Comparison of ENCODE assay signal across 9 mouse cellular contexts in the genomic region with DNA sequence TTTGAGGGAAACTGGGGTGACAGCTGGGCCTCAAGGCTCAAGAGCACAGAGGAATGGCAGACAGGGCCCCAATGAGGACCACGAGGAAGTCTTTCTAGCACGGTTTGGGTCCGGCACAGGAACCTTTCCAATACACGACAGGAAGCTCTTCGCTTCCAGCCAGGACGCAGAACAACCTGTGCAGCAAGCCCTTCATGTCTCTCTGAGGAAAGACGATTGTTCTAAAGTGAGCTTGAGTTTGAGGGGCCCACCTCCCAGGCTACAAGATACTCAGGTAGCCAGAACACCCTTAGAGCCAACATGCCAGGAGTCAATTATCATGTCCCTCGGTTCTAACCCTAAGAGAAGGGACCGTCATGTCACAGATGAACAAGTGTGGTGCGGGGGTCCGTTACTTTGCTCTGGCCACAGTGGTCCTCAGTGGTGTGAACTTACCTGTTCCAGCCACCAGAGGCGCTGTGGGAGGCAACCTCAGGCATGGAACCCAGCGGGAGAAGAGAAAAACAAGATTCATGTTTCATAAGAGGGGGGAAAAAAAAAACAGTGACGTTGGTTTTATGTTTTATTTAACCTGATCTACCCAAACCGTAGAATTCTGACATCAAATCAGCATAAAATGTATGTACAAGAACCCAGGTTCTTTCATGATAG. TPM values are rescaled to one million over a fixed set of nuclear protein-coding genes. Genes with fewer than 3 reads are reported as not detected.
A peak's percentile ranks its signal among the peaks of the same experiment; 100 is the strongest.
DNase-seq lines count a peak whose midpoint lies in the region; ATAC-seq and TF ChIP-seq lines count a peak whose summit lies in the region.
"Had no signal": no experiment of that assay in that cellular context is flagged by ENCODE, and none has a peak within 500 bp of the region (broad histone marks: within the 10 kb centered on the region; RNA-seq: fewer than 3 reads in every experiment).

No protein-coding gene starts in this region.

- H3K4me1 ChIP-seq in cortical plate, adult 2 months (ENCODE audit: control insufficient read depth, insufficient read depth, low read length), result no peaks in the 10 kb centered on the region
- H3K4me1 ChIP-seq in liver, embryonic 15.5 days (replicated peaks), result peaks cover 22% of the 10 kb centered on the region

- no peaks in the 10 kb centered on the region for H3K36me3 ChIP-seq in liver, embryonic 15.5 days (replicated peaks)

- no peak overlapping the region for H3K9ac ChIP-seq in liver, embryonic 15.5 days

- H3K27me3 ChIP-seq in liver, embryonic 15.5 days, result no peaks in the 10 kb centered on the region

- no peak overlapping the region for H3K27ac ChIP-seq in cortical plate, adult 2 months (ENCODE audit: insufficient read depth, low read length)
- H3K27ac ChIP-seq in liver, embryonic 15.5 days (replicated peaks), result 0 out of 2 replicates have a peak overlapping the region, but pooled peaks have one; percentile 3

- peak; percentile 54 for TF ChIP-seq CTCF in cortical plate, adult 2 months (IDR thresholded peaks at IDR 0.05; ENCODE audit: extremely low read depth, insufficient read depth, low read length)

- H3K4me2 ChIP-seq in liver, embryonic 15.5 days, result no peak overlapping the region

- TF ChIP-seq POLR2A in cortical plate, adult 2 months (IDR thresholded peaks at IDR 0.05; ENCODE audit: extremely low read depth, insufficient read depth, low read length), result no peak

- H3K4me3 ChIP-seq in cortical plate, adult 2 months (ENCODE audit: insufficient read depth, low read length), result no peak overlapping the region
- H3K4me3 ChIP-seq in liver, embryonic 15.5 days (replicated peaks), result no peak overlapping the region
- H3K4me3 ChIP-seq: erythroblast, embryonic 14.5 days had no signal

- no peak for ATAC-seq in liver, embryonic 15.5 days (ENCODE audit: insufficient read depth)

- DNase-seq in cerebellum, postnatal 36 days, result peak; percentile 19 to 27
- DNase-seq in cerebellum, adult 9-10 months, result no peak
- peak; percentile 20 to 52 for DNase-seq in left cerebral cortex, adult 18-20 months (ENCODE audit: low spot score in 2 of 2)
- DNase-seq in left cerebral cortex, adult 11 months (ENCODE audit: low spot score), result no peak
- DNase-seq in thymus, postnatal 4 days, result peak; percentile 68
- no peak for DNase-seq in layer of hippocampus, adult 9-11 months

- 31% methylated on average over 15 of the region's 15 CpGs for WGBS in liver, embryonic 15.5 days (ENCODE audit: insufficient replicate concordance)

- H3K9me3 ChIP-seq in liver, embryonic 15.5 days (replicated peaks), result no peaks in the 10 kb centered on the region

RNA-seq across cellular contexts. Expression of a gene that starts 51.6 kb away (rescaled TPM):
- total RNA-seq in left cerebral cortex, adult 18-20 months (2021), result 1 to 10 TPM; 4.7 to 7.5 TPM
- 1.2 and 1.5 TPM in 2 replicates for polyA plus RNA-seq in cortical plate, adult 2 months (2012; rRNA removed)
- 455 and 460 TPM in 2 replicates for polyA plus RNA-seq in liver, embryonic 15.5 days (2015; fragmentation: Nextera tagmentation; extraction: Ambion mirVana)

Comparison
In these comparisons a context has a peak if more than half of its experiments do, and no peak if none do; other contexts are left out.
1. DNase-seq: peak in cerebellum, postnatal 36 days (2 of 2), left cerebral cortex, adult 18-20 months (2 of 2) and thymus, postnatal 4 days (single experiment); none in cerebellum, adult 9-10 months (single experiment), left cerebral cortex, adult 11 months (single experiment) and layer of hippocampus, adult 9-11 months (single experiment).
2. RNA of a gene that starts 51.6 kb away (polyA plus RNA-seq): 455 to 460 TPM in liver, embryonic 15.5 days; 1.2 to 1.5 TPM in cortical plate, adult 2 months; every median in the first group is over 100 times any median in the second.